Mouse (Mus musculus) cerebellum, adult 2 months (tissue): ENCODE data around the gene Pml. TPM values are rescaled to one million over a fixed set of nuclear protein-coding genes. Genes with fewer than 3 reads are reported as not detected.
A peak's percentile ranks its signal among the peaks of the same experiment; 100 is the strongest.
"Not testable (repeated sequence)": the region's sequence is repeated elsewhere in the genome, so short reads cannot be mapped to it uniquely, and the experiment has no call there.

Experiments
- DNase-seq, 2 experiments: peaks; one replicate each; pipeline ENCODE4 v3.0.0; 2021
- H3K27ac ChIP-seq: fragments of 200-500 bp; 2 replicates; pipeline ENCODE4 v1.5.1; 2012; ENCODE audit warnings: low read length, control low read depth, inconsistent platforms; ENCODE audit not compliant: insufficient read depth
- H3K27me3 ChIP-seq: fragments of 200-500 bp; 2 replicates; pipeline ENCODE4 v1.6.1; 2012; ENCODE audit warnings: inconsistent platforms, mild to moderate bottlenecking, low read length, moderate library complexity; ENCODE audit not compliant: control insufficient read depth, insufficient read depth
- H3K4me1 ChIP-seq: fragments of 200-500 bp; 2 replicates; pipeline ENCODE4 v1.6.1; 2011; ENCODE audit warnings: low read length; ENCODE audit not compliant: control insufficient read depth, insufficient read depth
- H3K4me3 ChIP-seq: fragments of 200-500 bp; replicated peaks from 2 replicates; pipeline ENCODE3; 2011; ENCODE audit warnings: mild to moderate bottlenecking, low read depth, low read length, control low read depth; ENCODE audit not compliant: insufficient read depth
- CTCF ChIP-seq: fragments of 200-500 bp; IDR thresholded peaks from 2 replicates; pipeline ENCODE4 v1.5.1; 2011; ENCODE audit warnings: low read depth, mild to moderate bottlenecking, control low read depth, low read length, moderate library complexity, borderline replicate concordance; ENCODE audit not compliant: insufficient read depth
- POLR2A ChIP-seq: fragments of 200-500 bp; IDR thresholded peaks from 2 replicates; pipeline ENCODE4 v1.6.1; 2011; ENCODE audit warnings: low read length, control low read depth, borderline replicate concordance; ENCODE audit not compliant: insufficient read depth
- WGBS: fragments of 180-500 bp; shearing (Covaris S2); methylation state at CpG from one replicate; pipeline ENCODE4 v1.1.7; 2018; 5-methylcytosine and 5-hydroxymethylcytosine counted together
- polyA plus RNA-seq: library from polyadenylated mRNA; depleted of rRNA; stranded (reverse); fragments of >200 nt; gene quantifications from 2 replicates; pipeline ENCODE4 v1.2.3, GENCODE M21; 2012

Pml gene
- polyA plus RNA-seq, 1 experiment: 9.9 TPM

DNA sequence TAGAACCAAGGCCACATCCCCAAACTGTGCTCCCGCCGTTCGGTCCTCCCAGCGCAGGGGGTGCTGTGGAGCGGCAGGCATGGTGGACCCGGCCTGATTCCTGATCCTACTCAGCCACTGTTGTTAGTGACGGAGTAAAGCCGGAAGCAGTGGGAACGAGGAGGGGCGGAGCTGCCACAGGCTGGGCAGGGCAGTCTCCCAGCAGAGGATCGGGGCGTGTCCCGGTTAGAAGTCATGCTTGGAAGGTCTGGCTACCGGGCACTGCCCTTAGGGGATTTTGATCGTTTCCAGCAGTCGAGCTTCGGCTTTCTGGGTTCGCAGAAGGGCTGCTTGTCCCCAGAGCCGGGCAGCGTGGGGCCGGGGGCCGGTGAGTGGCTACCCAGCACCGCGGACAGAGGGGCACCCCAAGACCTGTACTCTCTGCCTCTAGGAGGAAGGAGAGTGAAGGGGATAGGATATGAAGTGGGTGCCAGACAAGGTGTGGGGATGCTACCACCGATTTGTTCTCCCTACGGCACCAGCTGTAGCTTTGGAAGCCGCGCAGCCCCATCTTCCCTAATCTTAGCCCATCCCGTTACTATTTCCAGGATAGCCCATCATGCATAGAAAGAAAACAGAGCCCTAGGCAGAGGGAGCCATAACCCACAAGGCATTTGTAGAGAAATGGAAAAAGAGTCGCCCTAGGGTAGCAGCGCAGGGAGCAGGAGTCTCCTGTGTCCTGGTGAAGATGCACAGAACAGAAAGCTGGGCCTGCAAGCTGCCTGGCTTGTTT is 3.6 kb upstream of the Pml start, which contains the start of gene Stoml1:
Stoml1 (plus strand) TSS at position 132 of the 772 bp plus-strand sequence.
- TF ChIP-seq POLR2A (peak; percentile 86), CTCF (peak; percentile 95)
- peak; percentile 92 to 93 for DNase-seq
- 1% methylated on average over 31 of the region's 31 CpGs for WGBS
- Histone ChIP-seq H3K27ac (no peak within 1 kb of the TSS), H3K27me3 (no peaks in the 10 kb centered on the region), H3K4me3 (peak within 1 kb of the TSS; percentile 68), H3K4me1 (peaks cover 12% of the 10 kb centered on the region)

DNA sequence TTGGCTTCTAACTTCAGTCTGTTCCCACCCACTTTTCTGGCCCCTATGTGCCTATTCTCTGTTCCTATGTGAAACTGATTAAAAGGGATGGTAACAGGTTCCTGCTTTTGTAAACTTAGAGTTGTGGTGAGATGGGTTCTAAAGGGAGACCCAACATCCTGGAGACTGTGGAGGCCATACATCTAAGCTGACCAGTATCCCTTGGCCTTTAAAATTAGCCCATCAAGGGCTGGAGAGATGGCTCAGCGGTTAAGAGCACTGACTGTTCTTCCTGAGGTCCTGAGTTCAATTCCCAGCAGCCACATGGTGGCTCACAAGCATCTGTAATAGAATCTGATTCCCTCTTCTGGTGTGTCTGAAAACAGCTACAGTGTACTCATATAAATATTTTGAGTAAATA is 1.1 kb upstream of the Pml start:
- H3K4me3 ChIP-seq, DNase-seq, H3K27me3 ChIP-seq, H3K27ac ChIP-seq: not testable (repeated sequence)
- WGBS: 86% methylated on average over 1 of the region's 1 CpGs
- H3K4me1 ChIP-seq: peaks cover 13% of the 10 kb centered on the region

DNA sequence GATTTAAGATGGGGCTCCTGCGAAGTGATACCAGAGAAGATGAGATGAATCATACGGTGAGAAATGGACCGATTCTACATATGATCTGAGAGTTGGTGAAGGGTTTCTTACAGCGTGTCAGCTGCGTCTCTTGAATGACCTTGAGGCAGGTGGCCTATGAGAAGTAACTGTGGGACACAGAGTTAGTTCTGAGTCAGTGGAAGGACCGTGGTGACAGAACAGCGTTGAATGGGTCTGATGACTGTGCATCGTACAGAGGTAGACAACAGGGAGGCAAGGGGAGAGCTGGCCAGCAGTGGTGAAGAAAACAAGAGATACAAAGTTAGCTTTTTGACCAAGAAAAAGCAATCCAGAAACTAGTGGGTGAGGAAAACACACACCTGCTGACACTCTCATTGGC is 736 bp upstream of the Pml start:
- no peak overlapping the region for H3K4me3 ChIP-seq
- 77% methylated on average over 8 of the region's 8 CpGs for WGBS
- H3K4me1 ChIP-seq: peaks cover 13% of the 10 kb centered on the region
- DNase-seq: no peak
- H3K27me3 ChIP-seq: no peaks in the 10 kb centered on the region
- TF ChIP-seq POLR2A: no peak
- no peak for TF ChIP-seq CTCF
- no peak overlapping the region for H3K27ac ChIP-seq

GRCm38 (mm10) chr9:58248746-58249413 is 706 bp downstream of the Pml start:
- no peaks in the 10 kb centered on the region for H3K27me3 ChIP-seq
- H3K4me1 ChIP-seq: peaks cover 6% of the 10 kb centered on the region
- 0 out of 2 replicates have a peak overlapping the region, but pooled peaks have one; percentile 60 for H3K27ac ChIP-seq
- DNase-seq: no peak
- TF ChIP-seq CTCF (no peak), POLR2A (no peak)
- 38% methylated on average over 7 of the region's 7 CpGs for WGBS
- peak overlapping the region; percentile 99 for H3K4me3 ChIP-seq

DNA sequence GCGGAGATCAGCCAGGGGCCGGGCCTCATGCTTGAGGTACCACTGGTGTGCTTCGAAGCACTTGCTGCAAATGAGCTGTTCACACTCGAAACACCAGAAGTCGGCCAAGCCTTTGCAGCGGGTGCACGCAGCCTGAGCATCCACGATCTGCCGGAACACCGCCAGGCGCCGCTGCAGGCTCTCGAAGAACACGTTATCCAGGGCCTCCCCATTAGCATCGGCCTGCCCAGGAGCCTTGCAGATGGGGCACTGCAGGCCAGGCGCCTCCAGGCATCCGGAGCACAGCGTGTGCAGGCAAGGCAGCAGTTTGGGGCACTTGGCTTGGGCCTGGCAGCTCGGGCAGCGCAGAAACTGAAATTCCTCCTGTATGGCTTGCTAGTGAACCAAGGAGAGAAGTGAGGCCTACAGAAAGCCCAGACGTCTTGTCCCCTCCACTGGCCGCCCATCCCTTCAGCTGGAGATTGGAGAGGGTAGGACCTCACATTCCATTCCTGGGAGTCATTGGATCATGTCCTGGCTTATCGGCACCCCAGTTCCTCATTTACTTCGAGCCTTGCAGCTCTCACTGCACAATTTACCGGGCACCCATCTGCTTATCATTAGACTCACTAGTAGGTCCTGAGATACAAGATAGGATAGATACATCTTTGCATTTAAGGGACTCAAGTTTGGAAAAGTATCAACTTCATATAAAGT is 2.4 kb downstream of the Pml start:
- TF ChIP-seq CTCF (peak; percentile 66), POLR2A (no peak)
- Histone ChIP-seq H3K4me3 (peak overlapping the region; percentile 34), H3K27ac (0 out of 2 replicates have a peak overlapping the region, but pooled peaks have one; percentile 22), H3K27me3 (no peaks in the 10 kb centered on the region), H3K4me1 (peaks cover 6% of the 10 kb centered on the region; the same call in 1 of the 2 replicates)
- peak; percentile 76 to 78 for DNase-seq
- 9% methylated on average over 25 of the region's 25 CpGs for WGBS

DNA sequence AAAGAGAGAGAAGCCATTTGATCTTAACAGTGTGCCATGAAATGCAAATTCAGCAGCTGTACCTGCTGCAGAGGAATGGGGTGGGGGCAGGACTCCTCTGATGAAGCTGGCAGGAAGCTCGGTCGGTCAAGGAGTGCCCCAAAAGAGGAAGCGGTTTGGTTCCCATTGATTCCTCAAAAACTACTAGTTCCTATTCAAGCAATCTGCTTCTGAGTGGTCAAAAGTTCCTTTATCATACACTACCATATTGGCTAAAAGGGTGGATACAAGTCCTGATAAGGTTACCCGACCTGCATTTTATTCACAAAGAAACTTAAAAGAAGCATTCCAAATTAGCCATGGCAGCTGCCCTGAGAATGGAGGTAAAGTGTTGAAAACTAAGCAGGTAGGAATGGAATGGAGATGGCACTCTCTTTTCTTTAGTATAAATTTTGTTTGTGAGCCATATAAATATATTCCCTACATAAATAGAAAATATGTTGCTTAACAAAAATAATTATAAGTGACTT is 3.4 kb downstream of the Pml start:
- 80% methylated on average over 4 of the region's 4 CpGs for WGBS
- H3K27ac ChIP-seq: no peak overlapping the region
- DNase-seq: no peak
- H3K4me3 ChIP-seq: no peak overlapping the region
- H3K4me1 ChIP-seq: peaks cover 6% of the 10 kb centered on the region; the same call in 1 of the 2 replicates
- H3K27me3 ChIP-seq: no peaks in the 10 kb centered on the region
- TF ChIP-seq POLR2A (no peak), CTCF (no peak)

DNA sequence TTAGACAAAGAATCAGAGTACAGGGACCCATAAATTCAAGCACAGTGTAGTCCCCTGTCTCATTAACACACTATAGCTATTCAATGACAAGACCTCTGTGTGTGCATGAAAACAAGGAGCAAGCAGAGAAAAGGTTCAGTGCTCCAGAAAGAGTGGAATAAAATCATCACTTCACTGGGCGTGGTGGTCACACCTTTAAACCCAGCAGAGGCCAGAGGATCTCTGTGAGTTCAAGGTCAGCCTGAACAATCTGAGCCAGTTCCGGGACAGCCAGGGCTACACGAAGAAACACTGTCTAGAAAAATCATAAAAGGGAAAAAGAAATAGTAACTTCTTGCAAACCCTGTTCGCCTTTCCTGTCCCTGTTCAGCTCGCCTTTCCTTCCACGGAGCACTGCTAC is 5.9 kb downstream of the Pml start:
- Histone ChIP-seq H3K27me3 (no peaks in the 10 kb centered on the region), H3K27ac (no peak overlapping the region), H3K4me3 (no peak overlapping the region), H3K4me1 (peaks cover 4% of the 10 kb centered on the region; the same call in 1 of the 2 replicates)
- TF ChIP-seq CTCF (no peak), POLR2A (no peak)
- DNase-seq: no peak
- WGBS: 94% methylated on average over 6 of the region's 6 CpGs
